Mouse (Mus musculus): ENCODE measurements around the gene Tuba4a. TPM values are rescaled to one million over a fixed set of nuclear protein-coding genes. Genes with fewer than 3 reads are reported as not detected.

The Tuba4a gene
- polyA plus RNA-seq, 1 experiment from 2014 or later, result 50.8 TPM

- peaks cover 43% of the 10 kb centered on the region for H3K4me1 ChIP-seq
- no peak overlapping the region for H3K27ac ChIP-seq
- 88% methylated on average over 9 of the region's 9 CpGs for whole genome bisulfite sequencing
These were observed 3.9 kb downstream of the Tuba4a start for GRCm38 (mm10) chr1:75215785-75216184.

GRCm38 (mm10) chr1:75214886-75215285, 4.8 kb downstream of the Tuba4a start:
- H3K4me1 ChIP-seq, result peaks cover 48% of the 10 kb centered on the region
- no peak overlapping the region for H3K27ac ChIP-seq
- WGBS, result 79% methylated on average over 5 of the region's 5 CpGs

More at GRCm38 (mm10) chr1:75215785-75216184, 3.9 kb downstream of the Tuba4a start:
- H3K27me3 ChIP-seq (ENCODE audit: insufficient read depth, poor library complexity, severe bottlenecking), result peaks cover 50% of the 10 kb centered on the region
- H3K9me3 ChIP-seq, result no peaks in the 10 kb centered on the region
- DNase-seq (ENCODE audit: low spot score), result no peak
- no peak overlapping the region for H3K4me3 ChIP-seq
- H3K36me3 ChIP-seq, result peaks cover 48% of the 10 kb centered on the region

GRCm38 (mm10) chr1:75214442-75214841, 5.2 kb downstream of the Tuba4a start:
- no peaks in the 10 kb centered on the region for H3K9me3 ChIP-seq
- peaks cover 48% of the 10 kb centered on the region for H3K36me3 ChIP-seq
- DNase-seq (ENCODE audit: low spot score), result no peak
- H3K27me3 ChIP-seq (ENCODE audit: insufficient read depth, poor library complexity, severe bottlenecking), result peaks cover 42% of the 10 kb centered on the region
- H3K4me1 ChIP-seq, result peaks cover 48% of the 10 kb centered on the region
- no peak overlapping the region for H3K27ac ChIP-seq
- no peak overlapping the region for H3K4me3 ChIP-seq
- 64% methylated on average over 2 of the region's 2 CpGs for WGBS

More at GRCm38 (mm10) chr1:75214886-75215285, 4.8 kb downstream of the Tuba4a start:
- H3K27me3 ChIP-seq (ENCODE audit: insufficient read depth, poor library complexity, severe bottlenecking), result peaks cover 42% of the 10 kb centered on the region
- no peak for DNase-seq (ENCODE audit: low spot score)
- peaks cover 48% of the 10 kb centered on the region for H3K36me3 ChIP-seq
- H3K4me3 ChIP-seq, result no peak overlapping the region
- no peaks in the 10 kb centered on the region for H3K9me3 ChIP-seq

GRCm38 (mm10) chr1:75213096-75213495, 6.6 kb downstream of the Tuba4a start:
- Histone ChIP-seq H3K27me3 (ENCODE audit: insufficient read depth, poor library complexity, severe bottlenecking) (peaks cover 41% of the 10 kb centered on the region), H3K4me3 (no peak overlapping the region), H3K9me3 (no peaks in the 10 kb centered on the region), H3K36me3 (peaks cover 48% of the 10 kb centered on the region), H3K4me1 (peaks cover 41% of the 10 kb centered on the region), H3K27ac (no peak overlapping the region)
- WGBS, result 83% methylated on average over 7 of the region's 7 CpGs
- no peak for DNase-seq (ENCODE audit: low spot score)

DNA sequence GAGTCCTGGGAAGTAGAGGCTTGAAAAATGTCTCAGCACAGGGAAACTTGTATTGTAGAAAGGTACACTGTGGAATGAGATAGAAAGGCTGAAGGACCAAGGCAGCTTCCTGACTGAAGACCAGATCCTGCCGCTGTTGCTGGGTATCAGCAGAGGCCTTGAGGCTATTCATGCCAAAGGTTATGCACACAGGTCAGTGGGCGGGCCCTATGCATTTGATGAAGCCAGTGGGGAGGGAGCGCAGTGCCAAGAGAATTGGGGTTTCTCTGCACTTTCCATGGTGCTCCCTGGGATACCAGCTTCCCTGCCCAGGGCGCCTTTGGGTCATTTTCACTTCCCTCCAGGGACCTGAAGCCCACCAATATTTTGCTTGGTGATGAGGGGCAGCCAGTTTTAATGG, 7.1 kb downstream of the Tuba4a start:
- peaks cover 37% of the 10 kb centered on the region for H3K4me1 ChIP-seq
- DNase-seq (ENCODE audit: low spot score), result no peak
- H3K9me3 ChIP-seq, result no peaks in the 10 kb centered on the region
- 75% methylated on average over 4 of the region's 4 CpGs for WGBS
- H3K27me3 ChIP-seq (ENCODE audit: insufficient read depth, poor library complexity, severe bottlenecking), result peaks cover 36% of the 10 kb centered on the region
- no peak overlapping the region for H3K27ac ChIP-seq
- no peak overlapping the region; the same call in 1 of the 2 replicates for H3K4me3 ChIP-seq
- peaks cover 48% of the 10 kb centered on the region for H3K36me3 ChIP-seq

DNA sequence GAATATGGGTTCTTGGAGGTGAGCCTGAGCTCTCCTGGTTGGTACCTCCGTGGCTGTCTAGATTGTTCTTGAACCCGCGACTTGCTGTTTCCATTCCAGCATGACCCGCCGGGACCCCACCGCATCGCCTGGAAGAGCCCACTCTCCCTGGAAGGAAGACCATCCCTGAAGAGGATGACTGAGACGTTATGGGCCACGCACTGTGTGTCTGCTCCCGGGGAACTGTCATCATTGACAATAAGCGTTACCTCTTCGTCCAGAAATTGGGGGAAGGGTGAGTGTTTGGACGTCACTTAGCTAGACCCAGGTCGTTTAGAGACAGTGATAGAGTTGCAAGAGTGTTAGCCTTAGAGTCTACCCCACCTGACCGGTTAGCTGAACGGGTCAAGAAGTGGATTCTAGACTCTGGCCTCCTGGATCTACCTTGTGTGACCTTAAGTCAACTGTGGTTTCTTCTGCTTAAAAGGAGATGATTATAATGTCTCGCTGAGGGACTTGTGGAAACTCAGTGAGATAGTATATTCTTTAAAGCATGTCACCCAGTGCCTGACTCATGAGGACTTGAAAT, 8.4 kb downstream of the Tuba4a start:
- peaks cover 37% of the 10 kb centered on the region for H3K4me1 ChIP-seq
- H3K27ac ChIP-seq, result peak overlapping the region; percentile 94
- H3K9me3 ChIP-seq, result no peaks in the 10 kb centered on the region
- WGBS, result 10% methylated on average over 17 of the region's 17 CpGs
- no peak for DNase-seq (ENCODE audit: low spot score)
- peak overlapping the region; percentile 97 for H3K4me3 ChIP-seq
- H3K27me3 ChIP-seq (ENCODE audit: insufficient read depth, poor library complexity, severe bottlenecking), result peaks cover 23% of the 10 kb centered on the region; the same call in 1 of the 2 replicates
- H3K36me3 ChIP-seq, result peaks cover 46% of the 10 kb centered on the region

- H3K36me3 ChIP-seq, result peaks cover 38% of the 10 kb centered on the region
- peak within 1 kb of the TSS; percentile 94 for H3K27ac ChIP-seq
- peaks cover 18% of the 10 kb centered on the region; the same call in 1 of the 2 replicates for H3K27me3 ChIP-seq (ENCODE audit: insufficient read depth, poor library complexity, severe bottlenecking)
- H3K4me3 ChIP-seq, result peak within 1 kb of the TSS; percentile 97
- H3K4me1 ChIP-seq, result peaks cover 37% of the 10 kb centered on the region
- DNase-seq (ENCODE audit: low spot score), result peak; percentile 97
- 6% methylated on average over 42 of the region's 42 CpGs for WGBS
- no peaks in the 10 kb centered on the region for H3K9me3 ChIP-seq
These were observed 9.3 kb downstream of the Tuba4a start, which contains the start of the genes Glb1l and Stk16 for GRCm38 (mm10) chr1:75210136-75211087. Gene Glb1l, minus strand, starts transcription at chr1:75210813. Gene Stk16, plus strand, starts transcription at chr1:75210838.

GRCm38 (mm10) chr1:75208967-75209678, 10.5 kb downstream of the Tuba4a start:
- no peak for DNase-seq (ENCODE audit: low spot score)
- peaks cover 25% of the 10 kb centered on the region for H3K36me3 ChIP-seq
- peak overlapping the region; percentile 55 for H3K4me3 ChIP-seq
- peaks cover 18% of the 10 kb centered on the region; the same call in 1 of the 2 replicates for H3K27me3 ChIP-seq (ENCODE audit: insufficient read depth, poor library complexity, severe bottlenecking)
- 12% methylated on average over 34 of the region's 34 CpGs for WGBS
- H3K9me3 ChIP-seq, result no peaks in the 10 kb centered on the region
- peaks cover 37% of the 10 kb centered on the region for H3K4me1 ChIP-seq
- peak overlapping the region; percentile 57; the same call in 1 of the 2 replicates for H3K27ac ChIP-seq

- DNase-seq (ENCODE audit: low spot score), result no peak
- no peak overlapping the region for H3K4me3 ChIP-seq
- no peaks in the 10 kb centered on the region for H3K9me3 ChIP-seq
- peaks cover 37% of the 10 kb centered on the region for H3K36me3 ChIP-seq
- H3K4me1 ChIP-seq, result no peaks in the 10 kb centered on the region
- WGBS, result 87% methylated on average over 1 of the region's 1 CpGs
- no peaks in the 10 kb centered on the region for H3K27me3 ChIP-seq (ENCODE audit: insufficient read depth, poor library complexity, severe bottlenecking)
- H3K27ac ChIP-seq, result no peak overlapping the region
These were observed 18.4 kb downstream of the Tuba4a start for GRCm38 (mm10) chr1:75201236-75201635.

DNA sequence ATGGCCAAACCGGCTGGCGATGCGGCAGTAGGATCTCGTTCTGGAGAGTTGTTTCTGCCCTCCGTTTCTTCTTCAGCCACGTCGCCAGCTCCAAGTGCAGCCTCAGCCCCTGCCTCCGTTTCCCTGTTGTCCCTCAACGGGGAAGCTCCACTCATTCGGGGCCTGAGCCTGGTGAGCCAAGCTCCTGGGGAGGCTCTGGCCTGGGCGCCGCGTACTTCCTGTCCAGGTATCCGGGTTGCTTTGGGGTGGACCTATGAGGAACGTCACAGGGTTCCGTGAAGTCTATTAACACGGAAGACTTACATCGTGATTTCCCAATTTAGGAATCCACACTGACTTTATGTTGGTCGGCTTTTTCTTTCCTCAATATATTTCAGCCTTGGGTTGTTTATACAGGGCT, 27.2 kb downstream of the Tuba4a start:
- no peaks in the 10 kb centered on the region for H3K27me3 ChIP-seq (ENCODE audit: insufficient read depth, poor library complexity, severe bottlenecking)
- no peaks in the 10 kb centered on the region for H3K9me3 ChIP-seq
- peak overlapping the region; percentile 82 for H3K4me3 ChIP-seq
- H3K36me3 ChIP-seq, result peaks cover 48% of the 10 kb centered on the region
- under 1% methylated on average over 19 of the region's 19 CpGs for WGBS
- peaks cover 22% of the 10 kb centered on the region for H3K4me1 ChIP-seq
- DNase-seq (ENCODE audit: low spot score), result no peak
- H3K27ac ChIP-seq, result peak overlapping the region; percentile 93

GRCm38 (mm10) chr1:75191622-75192402, 27.9 kb downstream of the Tuba4a start, which contains the start of the genes Ankzf1 and Atg9a:
Gene Ankzf1, plus strand, starts transcription at chr1:75192151.
Gene Atg9a, minus strand, starts transcription at chr1:75192196.
- Histone ChIP-seq H3K27ac (peak within 1 kb of the TSS; percentile 93), H3K4me1 (peaks cover 22% of the 10 kb centered on the region), H3K27me3 (ENCODE audit: insufficient read depth, poor library complexity, severe bottlenecking) (no peaks in the 10 kb centered on the region), H3K36me3 (peaks cover 49% of the 10 kb centered on the region), H3K9me3 (no peaks in the 10 kb centered on the region), H3K4me3 (peak within 1 kb of the TSS; percentile 82)
- DNase-seq (ENCODE audit: low spot score), result peak; percentile 99
- 0% methylated on average over 56 of the region's 56 CpGs for WGBS

DNA sequence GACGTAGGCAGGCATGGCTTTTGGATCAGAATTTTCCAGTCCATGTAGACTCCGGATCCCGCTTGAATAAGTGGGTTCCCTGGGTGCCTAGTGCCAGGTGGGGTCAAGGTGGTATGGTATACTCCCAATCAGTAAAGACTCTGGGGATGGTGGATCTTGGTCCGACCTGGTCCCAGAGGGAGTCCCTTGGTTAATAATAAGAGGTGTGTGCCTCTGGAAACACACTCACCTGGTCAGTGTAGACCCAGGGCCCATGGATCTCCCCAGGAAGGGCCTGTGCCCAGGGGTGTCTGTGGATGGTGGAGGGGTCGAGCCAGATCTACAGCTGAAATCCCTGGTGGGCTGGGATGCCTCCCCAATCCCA, 28.4 kb downstream of the Tuba4a start:
- Histone ChIP-seq H3K36me3 (peaks cover 49% of the 10 kb centered on the region), H3K9me3 (no peaks in the 10 kb centered on the region), H3K4me1 (peaks cover 22% of the 10 kb centered on the region), H3K27ac (peak overlapping the region; percentile 93), H3K4me3 (peak overlapping the region; percentile 82), H3K27me3 (ENCODE audit: insufficient read depth, poor library complexity, severe bottlenecking) (no peaks in the 10 kb centered on the region)
- DNase-seq (ENCODE audit: low spot score), result no peak
- WGBS, result 38% methylated on average over 5 of the region's 5 CpGs

All from heart, embryonic 10.5 days (tissue).